Mouse (Mus musculus) megakaryocyte progenitor cell, adult 5-6 weeks (primary cell): ENCODE data around the gene Gprc5c. TPM values are rescaled to one million over a fixed set of nuclear protein-coding genes. Genes with fewer than 3 reads are reported as not detected.
"Not testable (repeated sequence)": the region's sequence is repeated elsewhere in the genome, so short reads cannot be mapped to it uniquely, and the experiment has no call there.

Experiments
- ATAC-seq: replicated peaks from 2 replicates; pipeline ENCODE4 v1.8.0; 2016; ENCODE audit warnings: mild to moderate bottlenecking, moderate TSS enrichment, inconsistent platforms; ENCODE audit not compliant: poor library complexity
- total RNA-seq, 2 experiments: library from RNA; stranded (forward) in 1 of 2; stranded (reverse) in 1 of 2; fragments of 157-497, 149-512 nt in 1 of 2; fragments of 200-1000 nt in 1 of 2; gene quantifications; 2 replicates each; pipeline versions ENCODE4 v1.2.3 to v1.2.4; 2015 to 2017

Gprc5c gene
- total RNA-seq, 2 experiments from 2014 or later = 0.67 TPM; not detected in 1

DNA sequence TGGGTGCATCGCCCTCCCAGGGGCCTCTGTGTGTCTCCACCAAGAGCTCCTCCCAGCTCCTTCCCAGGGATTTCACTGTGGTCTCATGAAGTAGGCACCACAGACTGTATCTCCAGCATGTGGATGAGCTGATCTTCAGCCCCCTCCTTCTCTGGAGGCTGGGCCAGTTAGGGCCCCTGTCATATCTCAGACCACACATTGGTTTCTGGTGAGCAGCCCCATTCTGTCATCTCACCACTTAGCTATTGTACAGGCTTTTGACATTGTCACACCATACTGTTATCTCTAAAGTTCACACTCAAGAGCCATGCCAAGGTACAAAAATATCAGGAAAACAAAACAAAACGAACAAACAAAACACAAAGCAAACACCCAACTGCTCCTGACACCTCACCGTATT, 45.1 kb downstream of the Gprc5c start:
- ATAC-seq = peak; percentile 88

DNA sequence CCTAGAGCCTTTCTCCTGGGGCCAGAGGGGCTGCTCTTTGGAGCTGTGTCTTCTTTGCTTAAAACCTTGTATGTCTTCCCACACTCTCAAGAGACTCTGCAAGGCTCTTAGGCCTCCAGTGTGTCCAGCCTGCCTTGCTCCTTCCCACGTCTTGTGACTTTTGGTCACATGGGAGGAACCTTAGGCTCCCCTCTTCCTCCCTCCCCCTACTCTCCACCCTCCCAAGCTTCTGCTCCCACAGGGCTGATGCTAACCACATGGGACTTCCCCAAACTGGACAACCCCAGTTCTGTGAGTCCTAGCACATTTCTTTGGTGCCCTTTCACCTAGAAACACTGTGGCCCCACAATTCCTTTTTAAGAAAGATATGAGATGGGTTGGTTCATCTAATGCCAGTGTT, 47.1 kb downstream of the Gprc5c start:
- ATAC-seq = peak; percentile 72

DNA sequence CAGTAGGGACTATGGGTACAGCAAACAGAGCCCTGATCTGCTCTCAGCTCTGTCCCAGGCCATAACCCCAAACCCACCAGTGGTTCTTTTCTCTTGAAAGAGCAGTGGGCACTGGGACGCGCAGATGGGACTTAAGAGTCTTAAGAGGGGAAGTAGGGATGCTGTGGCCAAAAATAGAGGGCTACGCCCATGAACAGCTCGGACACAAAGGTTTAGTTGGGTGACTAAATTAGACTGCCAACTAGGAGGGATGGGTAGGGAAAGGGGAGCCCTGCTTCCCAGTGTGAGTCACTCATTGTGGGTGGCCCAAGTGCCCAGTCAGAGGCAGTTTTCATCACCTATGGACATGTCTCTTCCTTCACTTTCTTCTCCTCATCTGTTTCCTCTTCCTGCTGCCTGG, 52.3 kb downstream of the Gprc5c start:
- no peak for ATAC-seq

GRCm38 (mm10) chr11:114907567-114907966, 56.6 kb downstream of the Gprc5c start:
- ATAC-seq = peak; percentile 94

GRCm38 (mm10) chr11:114908086-114908485, 57.1 kb downstream of the Gprc5c start:
- ATAC-seq = peak; percentile 7; the same call in 1 of the 2 replicates

DNA sequence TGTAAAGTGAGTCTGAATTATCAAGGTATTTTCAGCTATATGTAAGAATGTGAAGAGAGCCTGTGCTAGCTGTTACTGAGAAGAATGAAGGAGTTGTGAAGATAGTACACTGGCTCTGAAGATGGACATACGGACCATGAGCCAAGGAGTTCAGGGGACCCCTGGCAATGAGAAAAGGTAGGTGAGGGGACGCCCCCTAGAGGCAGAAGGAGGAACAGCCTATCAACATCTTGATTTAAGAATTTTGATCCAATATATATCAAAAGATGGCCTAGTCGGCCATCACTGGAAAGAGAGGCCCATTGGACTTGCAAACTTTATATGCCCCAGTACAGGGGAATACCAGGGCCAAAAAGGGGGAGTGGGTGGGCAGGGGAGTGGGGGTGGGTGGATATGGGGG, 58.6 kb downstream of the Gprc5c start:
- not testable (repeated sequence) for ATAC-seq

DNA sequence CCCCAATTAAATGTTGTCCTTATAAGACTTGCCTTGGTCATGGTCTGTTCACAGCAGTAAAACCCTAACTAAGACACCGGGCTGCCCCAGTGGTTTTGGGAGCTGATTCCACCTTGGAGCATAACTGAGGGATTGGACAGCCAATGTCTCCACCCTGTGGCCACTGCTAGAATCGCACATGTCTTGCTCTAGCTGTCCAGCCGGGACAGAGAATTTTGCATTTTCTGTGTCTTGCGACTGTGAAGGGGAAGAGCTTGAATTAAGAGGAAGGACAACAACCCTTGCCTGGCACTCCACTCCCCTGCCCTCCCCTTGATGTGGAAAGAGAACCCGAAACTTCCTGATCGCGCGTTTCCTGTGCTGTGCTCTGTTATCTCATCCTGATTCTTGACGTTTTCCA, 61.9 kb downstream of the Gprc5c start:
- peak; percentile 83 for ATAC-seq

DNA sequence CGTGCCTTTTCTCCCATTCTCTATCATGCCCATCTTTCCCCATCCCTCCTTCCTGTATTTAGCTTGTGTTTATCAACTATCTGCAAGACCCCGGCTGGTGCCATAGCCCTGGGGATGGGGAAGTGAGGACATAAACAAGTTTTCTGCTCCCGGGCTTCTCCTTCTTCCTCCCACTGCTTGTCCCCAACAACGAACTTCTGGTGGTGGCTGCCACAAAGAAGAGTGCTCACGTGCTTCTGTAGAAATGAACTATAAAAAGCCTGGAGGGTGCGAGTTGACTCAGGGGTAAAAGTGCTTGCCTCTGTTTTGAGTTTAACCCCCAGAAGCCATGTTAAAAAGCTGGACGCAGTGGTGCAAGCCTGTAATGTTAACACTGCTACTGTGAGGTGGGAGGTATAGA, 64.0 kb downstream of the Gprc5c start:
- ATAC-seq = peak; percentile 43

- ATAC-seq = peak; percentile 81
Measured at GRCm38 (mm10) chr11:114917120-114917519, 66.2 kb downstream of the Gprc5c start.

Other genes with a start within 250 kb of the Gprc5c start
- gene Rpl38, start 182.6 kb upstream of the Gprc5c start, total RNA-seq (2015) = 1,088 and 1,176 TPM in 2 replicates
- gene Rpl38, start 182.6 kb upstream of the Gprc5c start, total RNA-seq (2017) = 3,319 and 5,175 TPM in 2 replicates
- gene Ttyh2, start 175.7 kb upstream of the Gprc5c start, total RNA-seq (2015) = 3.1 and 4.0 TPM in 2 replicates
- 4.4 and 5.9 TPM in 2 replicates for gene Ttyh2, start 175.7 kb upstream of the Gprc5c start, total RNA-seq (2017)
- gene Dnaic2, start 123.7 kb upstream of the Gprc5c start, total RNA-seq (2015) = not detected in 2 replicates
- gene Dnaic2, start 123.7 kb upstream of the Gprc5c start, total RNA-seq (2017) = not detected in 2 replicates
- gene Kif19a, start 85.8 kb upstream of the Gprc5c start, total RNA-seq (2015) = not detected in 2 replicates
- gene Kif19a, start 85.8 kb upstream of the Gprc5c start, total RNA-seq (2017) = not detected in 2 replicates
- gene Btbd17, start 55.2 kb upstream of the Gprc5c start, total RNA-seq (2015) = not detected in 2 replicates
- gene Btbd17, start 55.2 kb upstream of the Gprc5c start, total RNA-seq (2017) = not detected in 2 replicates
- gene Gpr142, start 52.2 kb upstream of the Gprc5c start, total RNA-seq (2015) = not detected in 2 replicates
- not detected in 2 replicates for gene Gpr142, start 52.2 kb upstream of the Gprc5c start, total RNA-seq (2017)
- gene Cd300a, start 38.9 kb downstream of the Gprc5c start, total RNA-seq (2015) = 7.7 and 8.9 TPM in 2 replicates
- gene Cd300a, start 38.9 kb downstream of the Gprc5c start, total RNA-seq (2017) = 14.2 and 29.7 TPM in 2 replicates
- 18.8 and 25.5 TPM in 2 replicates for gene Cd300lb, start 83.2 kb downstream of the Gprc5c start, total RNA-seq (2015)
- gene Cd300lb, start 83.2 kb downstream of the Gprc5c start, total RNA-seq (2017) = 12.1 and 15.6 TPM in 2 replicates
- 0.39 and 1.8 TPM in 2 replicates for gene Cd300c, start 118.0 kb downstream of the Gprc5c start, total RNA-seq (2015)
- gene Cd300c, start 118.0 kb downstream of the Gprc5c start, total RNA-seq (2017) = not detected in 2 replicates
- 1.1 and 1.3 TPM in 2 replicates for gene Cd300ld, start 138.8 kb downstream of the Gprc5c start, total RNA-seq (2015)
- 0.51 and 0.67 TPM in 2 replicates for gene Cd300ld, start 138.8 kb downstream of the Gprc5c start, total RNA-seq (2017)
- gene Cd300c2, start 150.7 kb downstream of the Gprc5c start, total RNA-seq (2015) = 2.5 and 3.8 TPM in 2 replicates
- 1.00 and 2.0 TPM in 2 replicates for gene Cd300c2, start 150.7 kb downstream of the Gprc5c start, total RNA-seq (2017)
- 0.54 and 0.72 TPM in 2 replicates for gene Cd300ld2, start 165.0 kb downstream of the Gprc5c start, total RNA-seq (2015)
- gene Cd300ld2, start 165.0 kb downstream of the Gprc5c start, total RNA-seq (2017) = not detected in 2 replicates
- gene Cd300ld4, start 175.9 kb downstream of the Gprc5c start, total RNA-seq (2015) = 0.22 TPM in 1 of 2 replicates, not detected in the other
- gene Cd300ld4, start 175.9 kb downstream of the Gprc5c start, total RNA-seq (2017) = not detected in 2 replicates
- 0.22 TPM in 1 of 2 replicates, not detected in the other for gene Cd300ld5, start 186.6 kb downstream of the Gprc5c start, total RNA-seq (2015)
- not detected in 2 replicates for gene Cd300ld5, start 186.6 kb downstream of the Gprc5c start, total RNA-seq (2017)
- gene Cd300ld3, start 197.3 kb downstream of the Gprc5c start, total RNA-seq (2015) = 0.22 and 0.47 TPM in 2 replicates
- gene Cd300ld3, start 197.3 kb downstream of the Gprc5c start, total RNA-seq (2017) = 0.78 TPM in 1 of 2 replicates, not detected in the other
- 0.17 and 0.42 TPM in 2 replicates for gene Cd300e, start 211.0 kb downstream of the Gprc5c start, total RNA-seq (2015)
- 0.10 and 0.25 TPM in 2 replicates for gene Cd300e, start 211.0 kb downstream of the Gprc5c start, total RNA-seq (2017)
- 4.6 and 9.6 TPM in 2 replicates for gene Rab37, start 240.3 kb downstream of the Gprc5c start, total RNA-seq (2015)
- 8.5 and 13.9 TPM in 2 replicates for gene Rab37, start 240.3 kb downstream of the Gprc5c start, total RNA-seq (2017)